Mouse (Mus musculus): Measurements from ENCODE around the gene Nup210.

DNA sequence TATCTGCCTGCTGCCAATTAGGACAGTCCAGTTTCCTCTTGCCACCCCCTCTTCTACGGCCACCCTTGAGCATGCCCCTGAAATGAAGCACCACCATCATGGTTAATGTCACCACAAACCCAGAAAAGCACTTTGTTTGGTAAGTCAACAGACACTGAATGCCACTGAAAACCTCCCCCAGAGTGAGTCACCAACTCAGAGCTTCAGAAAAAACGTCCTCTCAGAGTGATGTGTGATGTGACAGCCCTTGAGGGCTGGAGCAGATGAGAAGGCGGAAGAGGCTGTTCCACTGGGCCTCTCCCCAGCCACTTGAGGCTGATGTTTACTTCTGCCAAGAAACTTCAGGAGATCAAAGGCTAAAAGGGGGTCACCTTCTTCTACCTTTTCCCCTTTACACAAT lies 132.5 kb downstream of the Nup210 start:
- TF ChIP-seq POLR2A (IDR thresholded peaks at IDR 0.05; ENCODE audit: low read depth, low read length) (no peak), CTCF (IDR thresholded peaks at IDR 0.05; ENCODE audit: borderline replicate concordance, insufficient read depth, low read length) (no peak)
